Mouse (Mus musculus) kidney, adult 2 months (tissue): ENCODE data around the gene Gm4881.

Source experiments
- CTCF ChIP-seq: fragments of 200-500 bp; conservative IDR thresholded peaks from 2 replicates; pipeline ENCODE4 v1.5.1; 2011; ENCODE audit warnings: low read depth, mild to moderate bottlenecking, control low read depth, low read length, moderate library complexity, mixed read lengths; ENCODE audit not compliant: insufficient read depth, insufficient read length
- POLR2A ChIP-seq: fragments of 200-500 bp; IDR thresholded peaks from one replicate; pipeline ENCODE4 v1.6.1; 2011; ENCODE audit warnings: low read depth, low read length, control low read depth

DNA sequence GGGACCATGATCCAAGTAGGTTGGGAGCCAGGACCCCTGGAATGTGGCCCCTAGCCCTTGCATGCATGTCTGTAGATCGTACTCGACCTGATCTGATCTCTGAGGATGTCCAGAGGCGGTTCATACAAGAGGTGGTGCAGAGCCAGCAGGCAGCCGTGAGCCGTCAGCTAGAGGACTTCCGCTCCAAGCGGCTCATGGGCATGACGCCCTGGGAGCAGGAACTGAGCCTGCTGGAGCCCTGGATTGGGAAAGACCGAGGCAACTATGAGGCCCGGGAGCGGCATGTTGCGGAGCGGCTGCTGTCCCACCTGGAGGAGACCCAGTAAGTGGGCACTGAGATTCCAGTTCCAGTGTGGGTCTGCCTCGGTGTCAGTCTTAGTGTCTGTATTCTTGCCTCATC, 31.8 kb downstream of the Gm4881 start:
- TF ChIP-seq CTCF (no peak), POLR2A (no peak)
